Mouse (Mus musculus) olfactory bulb, adult 2 months (tissue): ENCODE measurements around the gene Chn2.

ENCODE experiments used
- CTCF ChIP-seq: fragments of 200-500 bp; IDR thresholded peaks from 2 replicates; pipeline ENCODE4 v1.5.1; 2012; ENCODE audit warnings: low read depth, mild to moderate bottlenecking, low read length, moderate library complexity; ENCODE audit not compliant: insufficient read depth
- POLR2A ChIP-seq: fragments of 200-500 bp; IDR thresholded peaks from 2 replicates; pipeline ENCODE4 v1.6.1; 2012; ENCODE audit warnings: mild to moderate bottlenecking, low read depth, low read length, moderate library complexity; ENCODE audit not compliant: insufficient read depth

- TF ChIP-seq CTCF (no peak), POLR2A (no peak)
Measured at GRCm38 (mm10) chr6:54241761-54242160, 202.4 kb downstream of the Chn2 start.
